Mouse (Mus musculus) bone marrow macrophage, adult 2 months (primary cell): ENCODE measurements at regions not wholly inside any gene's neighbourhood (a gene's known extent, or its start where the extent isn't known, plus 50 kb on each side); places are given as distances from the start of the nearest gene placed in this dataset.

ENCODE experiments used
- H3K27ac ChIP-seq: 2 replicates; pipeline ENCODE4 v1.5.1; 2012; ENCODE audit warnings: low read depth, low read length; ENCODE audit not compliant: insufficient read depth
- H3K4me1 ChIP-seq: 2 replicates; pipeline ENCODE4 v1.6.1; 2012; ENCODE audit warnings: low read length; ENCODE audit not compliant: control insufficient read depth, insufficient read depth
- H3K4me3 ChIP-seq: 2 replicates; pipeline ENCODE4 v1.5.1; 2012; ENCODE audit warnings: mild to moderate bottlenecking, low read length, moderate library complexity; ENCODE audit not compliant: insufficient read depth
- CTCF ChIP-seq: IDR thresholded peaks from 2 replicates; pipeline ENCODE4 v1.5.1; 2012; ENCODE audit warnings: low read depth, mild to moderate bottlenecking, low read length, moderate library complexity
- POLR2A ChIP-seq: IDR thresholded peaks from 2 replicates; pipeline ENCODE4 v1.6.1; 2012; ENCODE audit warnings: mild to moderate bottlenecking, low read depth, low read length, borderline replicate concordance

GRCm38 (mm10) chr14:106439282-106439681 lies 333.3 kb downstream of the Trim52 start:
- Histone ChIP-seq H3K4me1 (no peaks in the 10 kb centered on the region), H3K27ac (no peak overlapping the region), H3K4me3 (no peak overlapping the region)
- TF ChIP-seq POLR2A (no peak), CTCF (0 out of 2 replicates have a peak, but pooled peaks have one; percentile 57)

DNA sequence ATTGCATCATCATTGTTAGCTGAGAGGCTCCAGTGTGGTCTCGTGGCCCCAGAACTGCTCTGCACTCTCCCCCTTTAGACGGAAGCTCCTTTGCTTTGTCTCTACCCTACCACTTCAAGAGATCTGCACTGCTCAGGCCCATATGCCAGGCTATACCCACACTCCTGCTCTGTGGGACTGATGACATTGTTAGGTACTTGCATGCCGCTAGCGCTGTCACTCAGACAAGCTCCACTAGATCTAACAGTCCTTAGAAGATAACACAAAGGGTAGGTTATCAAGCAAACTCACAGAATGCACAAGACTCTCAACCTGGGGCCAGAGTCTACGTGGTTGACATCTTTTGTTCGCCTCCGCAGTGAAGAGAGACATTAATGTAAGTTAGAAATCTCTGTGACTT lies 383.1 kb downstream of the Trim52 start:
- Histone ChIP-seq H3K4me1 (no peaks in the 10 kb centered on the region), H3K4me3 (no peak overlapping the region), H3K27ac (no peak overlapping the region)
- TF ChIP-seq CTCF = no peak
- TF ChIP-seq POLR2A = no peak

DNA sequence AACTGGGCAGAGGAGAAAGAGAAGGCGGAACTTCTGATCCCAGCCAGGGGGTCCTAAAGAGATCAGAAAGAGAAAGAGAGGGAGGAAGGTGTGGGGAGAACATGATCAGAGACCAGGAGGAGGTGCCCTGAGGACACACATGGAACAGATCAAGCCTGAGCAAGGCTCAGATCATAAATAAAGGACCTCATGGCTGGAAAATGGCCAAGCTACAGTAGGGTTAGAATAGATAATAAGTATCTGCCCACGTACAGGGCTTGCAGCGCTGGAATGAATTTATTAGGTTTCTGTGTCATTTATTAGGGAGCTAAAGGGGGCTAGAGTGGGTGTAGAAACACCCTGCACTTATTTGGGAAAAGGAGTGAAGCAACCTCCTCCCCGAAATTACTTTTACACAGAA lies 385.4 kb downstream of the Trim52 start:
- Histone ChIP-seq H3K27ac (no peak overlapping the region), H3K4me3 (no peak overlapping the region), H3K4me1 (no peaks in the 10 kb centered on the region)
- TF ChIP-seq CTCF = no peak
- TF ChIP-seq POLR2A = no peak

- no peak for TF ChIP-seq POLR2A
- TF ChIP-seq CTCF = no peak
- Histone ChIP-seq H3K4me1 (no peaks in the 10 kb centered on the region), H3K27ac (no peak overlapping the region), H3K4me3 (no peak overlapping the region)
Measured at GRCm38 (mm10) chr14:106500344-106501135, 394.5 kb downstream of the Trim52 start.

GRCm38 (mm10) chr14:106506921-106507320 lies 400.9 kb downstream of the Trim52 start:
- H3K4me1 ChIP-seq = no peaks in the 10 kb centered on the region
- H3K27ac ChIP-seq = no peak overlapping the region
- no peak for TF ChIP-seq POLR2A
- TF ChIP-seq CTCF = no peak
- H3K4me3 ChIP-seq = no peak overlapping the region

- Histone ChIP-seq H3K27ac (no peak overlapping the region), H3K4me1 (no peaks in the 10 kb centered on the region), H3K4me3 (no peak overlapping the region)
- TF ChIP-seq POLR2A (no peak), CTCF (no peak)
Measured at GRCm38 (mm10) chr14:106518552-106519358, 412.8 kb downstream of the Trim52 start.

- no peak overlapping the region for H3K27ac ChIP-seq
Measured at GRCm38 (mm10) chr14:106520808-106521207, 414.8 kb downstream of the Trim52 start.

GRCm38 (mm10) chr14:106550150-106550549 lies 444.2 kb downstream of the Trim52 start:
- no peak for TF ChIP-seq POLR2A
- no peak for TF ChIP-seq CTCF
- Histone ChIP-seq H3K27ac (no peak overlapping the region), H3K4me3 (no peak overlapping the region), H3K4me1 (no peaks in the 10 kb centered on the region)

More at GRCm38 (mm10) chr14:106520808-106521207, 414.8 kb downstream of the Trim52 start:
- Histone ChIP-seq H3K4me3 (no peak overlapping the region), H3K4me1 (no peaks in the 10 kb centered on the region)
- no peak for TF ChIP-seq POLR2A
- no peak for TF ChIP-seq CTCF

- no peak overlapping the region for H3K4me3 ChIP-seq
- H3K27ac ChIP-seq = no peak overlapping the region
- no peak for TF ChIP-seq POLR2A
- no peaks in the 10 kb centered on the region for H3K4me1 ChIP-seq
Measured at GRCm38 (mm10) chr14:106579281-106579680, 473.3 kb downstream of the Trim52 start.

DNA sequence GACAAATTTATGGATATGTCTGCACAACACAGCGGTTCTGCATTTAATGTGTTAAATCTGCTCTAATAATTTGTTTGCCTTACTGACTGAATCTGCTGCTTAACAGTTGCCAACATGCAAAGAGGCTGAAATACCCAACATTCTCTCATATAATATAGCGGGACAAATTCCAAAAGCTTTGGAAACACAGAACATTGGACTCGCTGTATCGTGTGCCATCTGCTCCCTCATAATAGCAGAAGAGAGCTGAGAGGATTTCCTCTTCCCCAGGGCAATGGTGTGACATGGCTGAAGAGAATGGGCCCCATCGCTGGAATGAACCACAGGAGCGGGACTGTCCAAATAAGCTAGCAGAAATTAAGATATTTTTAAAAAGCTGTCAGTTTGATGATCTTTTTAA lies 475.9 kb downstream of the Trim52 start:
- no peak overlapping the region for H3K4me3 ChIP-seq
- no peak overlapping the region for H3K27ac ChIP-seq
- no peaks in the 10 kb centered on the region for H3K4me1 ChIP-seq
- TF ChIP-seq POLR2A (no peak), CTCF (no peak)
